Mouse (Mus musculus) adrenal gland, postnatal 4 days (tissue): ENCODE measurements around the gene Vav3. TPM values are rescaled to one million over a fixed set of nuclear protein-coding genes. Genes with fewer than 3 reads are reported as not detected.

ENCODE experiments used
- DNase-seq, 2 experiments: peaks; one replicate each; pipeline ENCODE4 v3.0.0; 2021 to 2022; ENCODE audit warnings: low spot score in 2 of 2, mixed read lengths in 2 of 2
- long read RNA-seq, 2 experiments: library from polyadenylated mRNA; stranded (forward); transcript quantifications; one replicate each; pipeline ENCODE4 v2.0.0; 2021
- total RNA-seq, 2 experiments: library from RNA; stranded (reverse); gene quantifications; 2 replicates each; pipeline ENCODE4 v1.2.3; 2021

Gene Vav3
- total RNA-seq = 1 to 10 TPM; 5.2 to 7.4 TPM
- long read RNA-seq, experiment 1 = 0 reads
- long read RNA-seq, experiment 2, full-length matches to known transcripts = 4 of 8 reads
- long read RNA-seq, experiment 2, partial matches to known transcripts = 3 of 8 reads
- long read RNA-seq, experiment 2, other reads (novel, unspliced or antisense) = 1 of 8 reads

DNA sequence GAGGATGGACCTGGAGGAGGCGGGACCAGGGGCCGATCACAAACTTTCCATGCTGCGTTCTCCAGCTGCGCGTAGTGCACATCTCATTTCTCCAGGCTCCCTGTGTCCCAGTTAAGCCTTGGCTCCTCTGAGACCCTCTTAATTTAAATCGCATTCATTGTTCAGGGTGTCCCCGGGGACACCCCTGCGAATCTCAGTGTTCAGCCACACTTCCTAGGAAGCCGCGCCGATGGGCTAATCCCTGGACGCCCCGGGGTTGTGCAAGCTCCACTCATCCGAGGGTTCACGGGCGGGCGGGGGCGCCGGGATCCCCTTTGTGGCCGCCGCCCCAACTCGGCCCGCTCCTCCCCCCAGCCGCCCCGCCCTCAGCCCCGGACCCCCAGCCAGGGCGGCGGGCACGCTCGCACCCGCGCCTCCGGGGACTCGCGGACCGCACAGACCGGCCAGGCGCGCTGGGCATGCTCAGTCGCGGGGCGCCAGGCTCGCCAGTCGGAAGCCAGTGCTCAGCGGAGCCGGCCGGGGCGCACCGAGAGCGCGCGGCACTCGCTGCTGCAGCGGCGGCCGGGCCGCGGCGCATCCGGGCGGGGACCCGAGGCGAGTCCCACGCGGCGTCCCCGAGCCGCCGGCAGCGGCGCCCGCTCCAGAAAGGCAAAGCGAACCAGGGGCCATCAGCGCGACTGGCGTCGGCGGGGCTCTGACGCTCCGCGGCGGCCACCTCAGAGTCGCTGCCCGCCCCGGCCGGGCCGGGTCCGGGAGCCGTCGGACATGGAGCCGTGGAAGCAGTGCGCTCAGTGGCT lies at the start of gene Vav3:
Gene Vav3 (plus strand): TSS at position 380 of the 797 bp plus-strand sequence.
- peak; percentile 27 for DNase-seq

- no peak for DNase-seq
Measured at GRCm38 (mm10) chr3:109298857-109299256, 41.6 kb upstream of the Vav3 start.

GRCm38 (mm10) chr3:109299303-109300074 lies 41.0 kb upstream of the Vav3 start:
- DNase-seq = no peak

DNA sequence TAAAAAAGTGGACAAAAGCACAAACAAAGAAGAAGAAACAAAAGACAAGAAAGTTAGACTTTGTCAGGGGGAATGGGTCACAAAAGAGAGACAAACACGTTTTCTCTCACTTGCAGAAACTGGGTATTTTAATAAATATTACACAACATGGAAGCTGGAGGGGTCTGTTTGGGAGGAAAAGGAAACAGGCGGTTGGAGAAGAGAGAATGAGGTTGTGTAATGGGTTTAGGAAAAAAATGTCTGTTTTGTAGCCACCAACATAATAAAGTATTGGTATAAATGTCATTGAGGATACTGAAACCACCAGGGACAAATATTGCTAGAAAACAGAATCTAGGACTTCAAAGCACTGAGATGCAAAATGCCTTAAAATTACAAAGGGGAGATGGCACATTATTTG lies 38.4 kb upstream of the Vav3 start:
- no peak for DNase-seq

DNA sequence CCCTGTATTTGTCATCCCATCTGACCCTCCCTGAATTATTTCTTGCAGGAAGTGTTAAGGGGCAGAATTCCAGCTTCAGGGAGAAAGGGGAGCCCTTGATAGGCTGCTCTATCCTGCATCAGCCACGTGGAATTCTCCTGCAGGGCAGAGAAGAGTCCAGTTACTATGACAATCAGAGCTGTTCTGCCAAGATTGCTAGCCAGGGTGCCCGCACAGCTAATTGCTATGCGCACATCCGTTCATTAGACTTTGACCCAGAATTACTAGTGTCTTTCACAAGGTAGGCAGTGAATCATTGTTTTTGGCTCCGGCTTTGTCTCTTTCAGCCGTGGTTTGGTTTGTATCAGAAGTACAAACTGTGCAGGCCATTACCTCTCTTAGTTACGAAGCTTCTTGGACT lies 33.0 kb upstream of the Vav3 start:
- DNase-seq = no peak

GRCm38 (mm10) chr3:109308468-109308867 lies 32.0 kb upstream of the Vav3 start:
- DNase-seq = no peak

DNA sequence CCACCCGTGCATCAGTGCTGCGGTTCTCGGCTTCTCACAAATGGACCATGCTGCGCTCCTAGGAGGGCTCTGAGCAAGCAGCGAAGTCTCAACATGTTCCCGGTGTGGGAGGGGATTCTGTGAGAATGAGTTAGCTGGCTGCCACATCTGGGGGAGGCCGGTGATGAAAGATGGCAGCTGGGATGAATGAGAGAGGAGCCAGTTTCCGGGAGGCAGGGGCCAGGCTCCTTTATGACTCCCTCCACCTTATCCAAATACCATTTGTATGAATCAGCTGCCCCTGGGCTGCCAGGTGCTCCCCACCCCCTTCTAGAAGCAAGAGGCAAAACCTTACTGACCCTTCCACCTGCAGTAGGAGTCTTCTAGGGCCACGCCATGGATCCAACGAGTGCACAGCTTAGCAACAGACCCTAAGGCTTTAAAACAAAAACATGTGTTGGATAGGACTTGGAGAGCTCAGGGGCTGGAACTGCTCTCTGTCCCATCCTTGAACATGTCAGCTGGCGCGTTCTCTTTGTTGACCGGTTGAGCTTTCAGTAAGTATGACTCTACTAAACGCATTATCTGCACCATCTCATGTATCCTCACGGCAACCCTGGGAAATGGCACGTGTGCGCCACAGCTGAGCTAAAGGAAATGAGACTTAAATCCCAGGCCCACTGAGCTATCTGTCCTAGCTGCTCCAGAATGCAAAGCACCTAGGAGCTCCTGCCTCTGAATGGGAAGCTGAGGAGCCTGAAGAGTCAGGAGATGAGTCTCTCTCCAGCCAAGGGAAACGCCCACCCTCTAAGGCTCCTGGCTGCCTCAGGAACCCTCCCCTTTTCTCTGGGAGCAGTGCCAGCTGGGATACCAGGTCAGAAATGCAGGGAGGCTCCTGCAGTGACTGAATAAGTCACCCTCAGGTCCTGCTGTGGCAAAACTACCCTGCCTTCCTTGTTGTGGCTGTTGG lies 30.9 kb upstream of the Vav3 start:
- no peak for DNase-seq

DNA sequence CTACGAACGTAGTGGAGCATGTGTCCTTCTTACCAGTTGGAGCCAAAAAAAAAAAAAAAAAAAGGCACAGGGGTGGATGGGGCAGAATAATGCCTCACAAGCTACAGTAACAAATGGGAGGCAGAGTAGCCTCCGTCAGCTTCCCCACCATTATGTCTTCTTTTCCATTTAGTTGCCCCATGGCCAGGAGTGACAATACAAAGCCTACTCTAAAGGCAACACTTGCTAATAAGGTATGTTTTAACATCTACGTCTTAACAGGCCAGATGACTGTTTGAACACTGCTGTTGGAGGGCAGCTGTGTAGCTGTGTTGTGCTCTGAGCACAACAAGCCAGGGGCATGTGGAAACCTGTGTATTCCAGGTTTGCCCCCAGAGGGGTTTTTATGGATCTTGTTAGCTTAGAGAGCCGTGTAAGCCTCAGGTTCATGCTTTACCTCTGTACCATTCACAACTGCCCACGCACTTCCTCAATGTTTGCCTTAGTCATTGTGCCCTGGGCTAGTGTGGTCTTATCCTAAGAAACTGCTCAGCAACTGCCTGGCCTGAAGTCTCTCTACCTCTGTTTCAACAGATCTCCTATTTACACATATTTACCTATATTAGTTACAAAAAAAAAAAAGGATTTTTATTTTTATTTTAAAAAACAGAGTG lies 29.2 kb upstream of the Vav3 start:
- no peak for DNase-seq

- DNase-seq = no peak
Measured at GRCm38 (mm10) chr3:109311875-109312274, 28.6 kb upstream of the Vav3 start.

DNA sequence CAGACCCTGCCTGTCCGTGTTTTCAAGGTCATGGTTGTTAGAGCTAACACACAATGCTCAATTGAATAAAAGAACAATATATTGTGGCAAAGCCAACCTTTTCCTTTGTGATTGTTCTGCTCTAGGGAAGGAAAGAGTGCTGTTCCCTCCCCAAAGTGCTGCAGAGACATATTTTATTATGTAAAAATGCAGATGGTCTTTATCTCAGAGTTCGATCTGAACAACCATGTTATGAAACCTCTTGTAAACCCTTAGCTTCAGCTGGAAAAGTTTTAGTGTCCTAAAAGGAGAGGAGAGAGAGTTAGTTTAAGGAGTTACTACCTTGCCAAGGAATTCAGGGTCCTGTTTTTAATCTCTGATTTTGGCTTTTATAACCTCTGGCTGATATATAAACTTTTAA lies 27.0 kb upstream of the Vav3 start:
- no peak for DNase-seq

DNA sequence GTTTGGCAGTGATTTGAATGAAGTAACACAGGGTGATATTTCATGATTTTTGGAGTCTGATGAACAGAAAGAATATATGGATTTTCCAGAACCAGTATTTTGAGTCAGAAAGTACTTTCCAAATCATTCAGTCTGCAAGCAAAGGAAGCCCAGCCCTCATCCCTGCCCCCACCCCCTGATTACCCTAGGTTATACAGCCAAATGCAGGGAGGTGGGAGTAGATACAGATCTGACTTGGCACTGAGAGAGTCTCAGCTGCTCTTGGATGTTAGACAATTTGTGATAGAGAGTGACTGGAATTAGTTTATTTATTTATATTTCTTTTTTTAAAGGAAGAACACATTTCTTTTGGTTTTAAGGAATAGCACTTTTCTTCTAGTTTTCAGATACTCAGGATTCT lies 18.2 kb upstream of the Vav3 start:
- DNase-seq = no peak

DNA sequence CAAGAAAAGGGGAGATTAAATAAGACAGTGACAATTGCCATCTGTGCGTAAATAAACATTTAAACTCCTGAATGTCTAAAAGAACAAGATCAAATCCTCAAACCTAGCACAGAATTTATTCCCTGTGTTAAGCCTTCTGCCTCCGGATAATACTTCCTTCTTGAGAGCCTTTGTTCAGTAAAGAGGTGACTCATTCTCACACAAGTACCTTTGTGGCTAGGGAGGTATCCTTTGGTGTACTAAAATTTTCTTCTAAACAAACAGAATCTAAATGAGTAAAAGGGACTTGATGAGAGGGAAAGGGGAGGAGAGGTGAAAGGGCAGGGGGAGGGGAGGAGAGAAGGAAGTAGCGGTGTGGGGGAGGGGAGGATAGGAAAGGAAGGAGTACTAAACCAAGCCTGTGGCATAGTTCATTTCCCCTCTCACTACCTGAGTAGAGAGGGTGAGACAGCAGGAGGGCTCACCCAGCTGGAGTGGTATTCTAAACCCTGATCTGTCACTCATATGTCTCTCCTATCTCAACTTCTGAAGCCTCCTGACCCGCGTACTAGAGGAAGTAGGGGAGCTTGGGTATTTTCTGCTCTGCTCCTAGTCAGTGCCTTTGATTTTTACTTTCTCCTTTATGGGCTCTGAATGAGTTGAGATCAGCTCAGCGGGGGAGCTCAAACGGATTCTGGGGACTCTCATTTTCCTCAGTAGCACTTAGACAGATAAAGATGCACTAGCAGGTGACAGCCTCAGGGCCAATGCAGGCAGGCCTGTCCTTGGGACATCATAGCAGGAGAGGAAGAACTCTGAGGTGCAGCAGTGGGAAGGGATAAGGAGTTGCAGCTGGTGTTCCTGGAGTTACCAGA lies 16.8 kb upstream of the Vav3 start:
- DNase-seq = no peak

- no peak for DNase-seq
Measured at GRCm38 (mm10) chr3:109327128-109327527, 13.3 kb upstream of the Vav3 start.

- no peak for DNase-seq
Measured at GRCm38 (mm10) chr3:109332755-109333154, 7.7 kb upstream of the Vav3 start.

GRCm38 (mm10) chr3:109335470-109335869 lies 5.0 kb upstream of the Vav3 start:
- DNase-seq = no peak

DNA sequence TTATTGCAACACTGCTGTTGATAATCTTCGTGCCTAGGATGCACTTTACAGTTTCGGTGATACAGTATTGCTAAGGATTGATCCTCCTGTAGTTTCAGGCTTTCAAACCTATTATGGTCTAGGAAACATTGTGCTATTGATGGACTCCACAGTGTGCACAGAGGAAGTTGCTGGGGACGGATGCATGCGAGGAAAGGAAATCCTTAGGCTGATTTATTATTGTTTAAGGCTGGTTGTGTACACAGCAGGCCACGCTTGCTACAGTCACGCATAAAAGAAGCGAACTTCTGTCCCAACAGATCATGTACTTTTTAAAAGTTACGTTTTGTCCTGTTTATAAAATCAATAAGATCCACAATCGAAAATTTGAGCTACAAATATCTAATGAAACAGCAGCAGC lies 1.2 kb upstream of the Vav3 start:
- DNase-seq = no peak

DNA sequence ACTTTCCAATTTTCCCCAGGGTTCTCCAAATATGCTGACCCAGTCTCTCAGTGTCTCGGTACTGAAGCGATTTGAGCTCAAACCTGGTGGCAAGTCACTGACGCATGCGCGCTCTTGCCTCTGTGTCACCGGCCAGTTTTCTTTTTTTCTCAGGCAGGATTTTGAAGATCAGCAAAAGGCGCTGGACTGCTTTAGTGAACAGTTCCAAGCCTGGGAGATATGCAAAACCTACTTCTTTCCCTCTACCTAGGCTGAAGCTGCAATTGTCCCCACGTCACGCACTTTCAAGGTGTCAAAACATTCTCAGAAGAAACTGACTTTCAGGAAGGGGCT lies 546 bp upstream of the Vav3 start:
- peak in 1 of 2 experiments; percentile 17 for DNase-seq

DNA sequence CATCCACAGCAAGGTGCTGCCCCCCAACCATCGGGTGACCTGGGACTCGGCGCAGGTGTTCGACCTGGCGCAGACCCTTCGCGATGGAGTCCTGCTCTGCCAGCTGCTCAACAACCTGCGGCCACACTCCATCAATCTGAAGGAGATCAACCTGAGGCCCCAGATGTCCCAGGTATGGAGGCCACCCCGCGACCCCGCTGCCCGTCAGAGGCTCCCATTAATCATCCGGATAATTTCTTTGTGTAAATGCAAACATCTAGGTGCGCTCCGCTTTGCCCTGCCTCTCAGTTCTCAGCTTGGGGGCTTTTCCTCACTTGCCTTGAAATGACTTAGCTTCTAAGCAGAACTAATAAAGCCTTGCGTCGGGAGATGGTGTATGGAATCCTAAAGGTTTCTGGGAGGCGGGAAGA lies 623 bp downstream of the Vav3 start:
- DNase-seq = no peak

GRCm38 (mm10) chr3:109341631-109342030 lies 1.2 kb downstream of the Vav3 start:
- DNase-seq = no peak
